Comparison of ENCODE assay signal across 20 mouse cellular contexts in the genomic region with DNA sequence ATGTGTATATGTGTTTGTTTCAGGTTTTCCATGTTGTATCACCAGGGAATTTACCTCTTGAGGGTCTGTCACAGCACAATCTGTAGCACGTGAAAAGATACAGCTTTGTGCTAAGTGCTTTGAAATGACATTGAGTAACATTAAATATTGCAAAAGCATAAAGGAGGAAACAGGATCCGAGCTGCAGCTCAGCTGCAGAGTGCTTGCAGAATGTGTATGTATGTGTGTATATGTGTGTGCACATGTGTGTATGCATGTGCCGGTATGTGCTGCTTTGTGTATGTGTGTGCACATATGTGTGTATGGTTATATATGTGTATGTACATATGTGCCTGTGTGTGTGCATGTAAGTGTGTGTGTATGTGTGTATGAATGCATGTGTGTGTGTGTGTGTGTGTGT.
"Had no signal": no experiment of that assay in that cellular context is flagged by ENCODE, and none has a peak within 500 bp of the region (broad histone marks: within the 10 kb centered on the region; RNA-seq: fewer than 3 reads in every experiment).

No protein-coding gene starts in this region.

- ATAC-seq: midbrain, embryonic 13.5 days; midbrain, embryonic 15.5 days had no signal

- H3K4me1 ChIP-seq: liver, embryonic 15.5 days; midbrain, embryonic 13.5 days; midbrain, embryonic 15.5 days; neural tube, embryonic 13.5 days; neural tube, embryonic 15.5 days had no signal

- H3K9me3 ChIP-seq: liver, embryonic 13.5 days; liver, embryonic 15.5 days; megakaryocyte, embryonic 14.5 days; midbrain, embryonic 13.5 days; midbrain, embryonic 15.5 days; neural tube, embryonic 13.5 days; neural tube, embryonic 15.5 days had no signal

- H3K4me2 ChIP-seq: liver, embryonic 13.5 days; liver, embryonic 15.5 days; lung, embryonic 14.5 days; midbrain, embryonic 11.5 days; midbrain, embryonic 13.5 days; midbrain, embryonic 15.5 days; neural tube, embryonic 13.5 days; neural tube, embryonic 15.5 days had no signal

- H3K4me3 ChIP-seq: liver, embryonic 13.5 days; liver, embryonic 15.5 days; megakaryocyte, embryonic 14.5 days; midbrain, embryonic 13.5 days; midbrain, embryonic 15.5 days; myocyte; neural tube, embryonic 13.5 days; neural tube, embryonic 15.5 days had no signal

- H3K27ac ChIP-seq: liver, embryonic 13.5 days; liver, embryonic 15.5 days; midbrain, embryonic 13.5 days; midbrain, embryonic 15.5 days; neural tube, embryonic 13.5 days; neural tube, embryonic 15.5 days had no signal

- H3K36me3 ChIP-seq: liver, embryonic 13.5 days; liver, embryonic 15.5 days; midbrain, embryonic 13.5 days; midbrain, embryonic 15.5 days; neural tube, embryonic 13.5 days; neural tube, embryonic 15.5 days had no signal

- DNase-seq: liver, embryonic 13.5 days; lung, adult 18-20 months; lung, embryonic 14.5 days; lung, postnatal 10 days; lung, postnatal 4 days; right cerebral cortex, adult 18-20 months; right cerebral cortex, postnatal 25 days; right cerebral cortex, postnatal 4 days; spleen, adult 18-20 months; thymus, adult 18-20 months; thymus, postnatal 14 days; thymus, postnatal 36 days had no signal

- H3K27me3 ChIP-seq: liver, embryonic 13.5 days; liver, embryonic 15.5 days; megakaryocyte, embryonic 14.5 days; midbrain, embryonic 13.5 days; midbrain, embryonic 15.5 days; neural tube, embryonic 13.5 days; neural tube, embryonic 15.5 days had no signal

- H3K9ac ChIP-seq: liver, embryonic 13.5 days; liver, embryonic 15.5 days; lung, embryonic 14.5 days; midbrain, embryonic 13.5 days; midbrain, embryonic 15.5 days; neural tube, embryonic 13.5 days; neural tube, embryonic 15.5 days had no signal
